ENCODE assay signal across 8 mouse cellular contexts in genomic region chr4:40875842-40876241, GRCm38 (mm10). TPM values are rescaled to one million over a fixed set of nuclear protein-coding genes. Genes with fewer than 3 reads are reported as not detected.
DNase-seq lines count a peak whose midpoint lies in the region.

No protein-coding gene starts in this region.

- DNase-seq in cerebellum, postnatal 25 days, result peak; percentile 23 to 42
- no peak for DNase-seq in cerebellum, adult 11-12 months
- peak; percentile 91 for DNase-seq in T-cell, adult 2 months (ENCODE audit: low spot score)
- DNase-seq in layer of hippocampus, adult 9-10 months (ENCODE audit: low spot score), result peak; percentile 91
- DNase-seq in right cerebral cortex, adult 2 months (ENCODE audit: low spot score in 2 of 2), result peak; percentile 85 to 88
- no peak for DNase-seq in urinary bladder, postnatal 25 days (ENCODE audit: low spot score)
- no peak for DNase-seq in adrenal gland, postnatal 4 days (ENCODE audit: low spot score in 2 of 2)
- DNase-seq in heart, adult 8-10 months (ENCODE audit: low spot score), result no peak

RNA-seq across cellular contexts. Expression of gene B4galt1, which starts 22.0 kb away (rescaled TPM):
- total RNA-seq in adrenal gland, postnatal 4 days (2021), result 10 to 100 TPM; 90.1 to 98.1 TPM
- total RNA-seq in heart, adult 8-10 months (2022), result 10 to 100 TPM; 53.9 to 60.3 (median 57.4) TPM

RNA-seq across cellular contexts. Expression of gene Spink4, which starts 44.0 kb away (rescaled TPM):
- 10 to 100 TPM; 14.6 to 17.7 TPM for total RNA-seq in adrenal gland, postnatal 4 days (2021)
- 1 to 10 TPM in 1 of 4 experiments, under 1 TPM in 2, not detected in 1; 0.82 to 1.3 (median 0.94) TPM for total RNA-seq in heart, adult 8-10 months (2022)

Comparison
In these comparisons a context has a peak if more than half of its experiments do, and no peak if none do; other contexts are left out.
1. DNase-seq: peak in cerebellum, postnatal 25 days (2 of 2), T-cell, adult 2 months (single experiment), layer of hippocampus, adult 9-10 months (single experiment) and right cerebral cortex, adult 2 months (2 of 2); none in cerebellum, adult 11-12 months (single experiment), urinary bladder, postnatal 25 days (single experiment), adrenal gland, postnatal 4 days (0 of 2) and heart, adult 8-10 months (single experiment).
2. RNA of gene Spink4, which starts 44.0 kb away (total RNA-seq): 14.6 to 17.7 TPM in adrenal gland, postnatal 4 days; 0.82 to 1.3 TPM in heart, adult 8-10 months; every median in the first group is over 4 times any median in the second.